Mouse (Mus musculus) cerebellum, adult 2 months (tissue): ENCODE measurements around the gene Epop.
A peak's percentile ranks its signal among the peaks of the same experiment; 100 is the strongest.

Experiments used
- CTCF ChIP-seq: fragments of 200-500 bp; IDR thresholded peaks from 2 replicates; pipeline ENCODE4 v1.5.1; 2011; ENCODE audit warnings: low read depth, mild to moderate bottlenecking, control low read depth, low read length, moderate library complexity, borderline replicate concordance; ENCODE audit not compliant: insufficient read depth
- POLR2A ChIP-seq: fragments of 200-500 bp; IDR thresholded peaks from 2 replicates; pipeline ENCODE4 v1.6.1; 2011; ENCODE audit warnings: low read length, control low read depth, borderline replicate concordance; ENCODE audit not compliant: insufficient read depth

GRCm38 (mm10) chr11:97619391-97619795 is 10.1 kb downstream of the Epop start:
- no peak for TF ChIP-seq POLR2A
- peak; percentile 74 for TF ChIP-seq CTCF
